Comparison of ENCODE assay signal across 36 mouse cellular contexts in the genomic region with DNA sequence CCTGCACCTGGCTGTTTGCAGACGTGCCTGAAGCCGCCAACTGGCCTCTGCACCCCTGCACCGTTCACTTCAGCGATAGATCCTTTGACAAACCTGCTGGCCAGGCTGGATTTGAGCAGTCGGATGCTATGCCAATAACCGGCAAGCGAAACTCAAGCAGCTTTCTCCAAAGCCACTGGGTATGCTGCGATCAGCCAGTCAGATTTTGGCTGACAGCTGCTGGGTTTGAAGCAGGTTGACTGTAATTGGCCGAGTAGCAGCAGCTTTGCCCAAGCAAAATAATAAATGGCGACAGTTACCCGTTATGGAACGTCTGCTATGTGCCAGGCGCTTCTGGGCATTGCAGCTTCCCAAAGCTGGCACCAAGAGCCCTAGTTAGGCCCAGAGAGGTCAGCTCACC. TPM values are rescaled to one million over a fixed set of nuclear protein-coding genes. Genes with fewer than 3 reads are reported as not detected.
DNase-seq lines count a peak whose midpoint lies in the region; ATAC-seq lines count a peak whose summit lies in the region.
"Had no signal": no experiment of that assay in that cellular context is flagged by ENCODE, and none has a peak within 500 bp of the region (broad histone marks: within the 10 kb centered on the region; RNA-seq: fewer than 3 reads in every experiment).

No protein-coding gene starts in this region.

- no peak overlapping the region for H3K4me3 ChIP-seq in forebrain, embryonic 16.5 days (replicated peaks; ENCODE audit: low read length)
- H3K4me3 ChIP-seq in forebrain, embryonic 10.5 days = no peak overlapping the region
- H3K4me3 ChIP-seq: embryonic facial prominence, embryonic 10.5 days; embryonic facial prominence, embryonic 15.5 days; heart, embryonic 13.5 days; hindbrain, embryonic 15.5 days; kidney, embryonic 15.5 days; layer of hippocampus, adult 2 months; left cerebral cortex, adult 2 months; liver, embryonic 13.5 days; midbrain, embryonic 13.5 days; neural tube, embryonic 15.5 days had no signal

- ATAC-seq in forebrain, embryonic 16.5 days = peak; percentile 12; the same call in 1 of the 2 replicates
- ATAC-seq: midbrain, embryonic 13.5 days had no signal

- intact Hi-C loops in left cerebral cortex, postnatal 4 days (cut with DNase I) = no loop called here
- intact Hi-C loops in left cerebral cortex, postnatal 10 days (cut with DNase I) = no loop called here

- H3K4me2 ChIP-seq in forebrain, embryonic 16.5 days (ENCODE audit: low read length) = no peak overlapping the region
- H3K4me2 ChIP-seq: embryonic facial prominence, embryonic 15.5 days; heart, embryonic 13.5 days; hindbrain, embryonic 15.5 days; kidney, embryonic 15.5 days; liver, embryonic 13.5 days; midbrain, embryonic 13.5 days; neural tube, embryonic 15.5 days had no signal

- peak; percentile 32 for DNase-seq in adrenal gland, postnatal 14 days
- no peak for DNase-seq in adrenal gland, adult 8-10 months
- DNase-seq in forebrain, embryonic 10.5 days (ENCODE audit: extremely low spot score, low spot score) = no peak
- peak; percentile 52 for DNase-seq in left cerebral cortex, postnatal 4 days
- no peak for DNase-seq in left cerebral cortex, postnatal 10 days (ENCODE audit: extremely low spot score in 1 of 2, low spot score in 2 of 2)
- peak; percentile 40 for DNase-seq in fat pad, adult 2 months (ENCODE audit: extremely low read depth, low read depth, low spot score)
- DNase-seq: cerebellum, adult 11 months; cerebellum, postnatal 25 days; heart, postnatal 10 days; kidney, adult 18-20 months; kidney, postnatal 25 days; liver, embryonic 13.5 days; lung, adult 2 months; lung, postnatal 10 days; right cerebral cortex, adult 18-20 months; thymus, adult 18-20 months; thymus, postnatal 25 days had no signal

- H3K9ac ChIP-seq in forebrain, embryonic 16.5 days (replicated peaks; ENCODE audit: low read depth, low read length) = no peak overlapping the region
- H3K9ac ChIP-seq: embryonic facial prominence, embryonic 15.5 days; heart, embryonic 13.5 days; hindbrain, embryonic 15.5 days; kidney, embryonic 15.5 days; liver, embryonic 13.5 days; midbrain, embryonic 13.5 days; neural tube, embryonic 15.5 days had no signal

- no peaks in the 10 kb centered on the region for H3K9me3 ChIP-seq in forebrain, embryonic 16.5 days (ENCODE audit: control insufficient read depth, low read length)
- no peaks in the 10 kb centered on the region for H3K9me3 ChIP-seq in forebrain, embryonic 10.5 days
- H3K9me3 ChIP-seq: embryonic facial prominence, embryonic 10.5 days; embryonic facial prominence, embryonic 15.5 days; heart, embryonic 13.5 days; hindbrain, embryonic 15.5 days; kidney, embryonic 15.5 days; liver, embryonic 13.5 days; midbrain, embryonic 13.5 days; neural tube, embryonic 15.5 days had no signal

- no peaks in the 10 kb centered on the region for H3K27me3 ChIP-seq in forebrain, embryonic 16.5 days (replicated peaks; ENCODE audit: control insufficient read depth, insufficient read depth, low read length)
- H3K27me3 ChIP-seq in forebrain, embryonic 10.5 days (ENCODE audit: poor library complexity, severe bottlenecking) = no peaks in the 10 kb centered on the region
- H3K27me3 ChIP-seq: embryonic facial prominence, embryonic 15.5 days; hindbrain, embryonic 15.5 days; kidney, embryonic 15.5 days; liver, embryonic 13.5 days; midbrain, embryonic 13.5 days; neural tube, embryonic 15.5 days had no signal

- H3K27ac ChIP-seq in forebrain, embryonic 16.5 days (ENCODE audit: low read length) = no peak overlapping the region
- H3K27ac ChIP-seq in forebrain, embryonic 10.5 days = no peak overlapping the region
- H3K27ac ChIP-seq: embryonic facial prominence, embryonic 10.5 days; embryonic facial prominence, embryonic 15.5 days; heart, embryonic 13.5 days; hindbrain, embryonic 15.5 days; kidney, embryonic 15.5 days; layer of hippocampus, adult 2 months; left cerebral cortex, adult 2 months; liver, embryonic 13.5 days; macrophage; midbrain, embryonic 13.5 days; neural tube, embryonic 15.5 days; stomach, postnatal 0 days had no signal

- no peaks in the 10 kb centered on the region for H3K36me3 ChIP-seq in forebrain, embryonic 16.5 days (ENCODE audit: control insufficient read depth, insufficient read depth)
- no peaks in the 10 kb centered on the region for H3K36me3 ChIP-seq in forebrain, embryonic 10.5 days (replicated peaks)
- H3K36me3 ChIP-seq: embryonic facial prominence, embryonic 10.5 days; embryonic facial prominence, embryonic 15.5 days; G1E; heart, embryonic 13.5 days; hindbrain, embryonic 15.5 days; kidney, embryonic 15.5 days; liver, embryonic 13.5 days; midbrain, embryonic 13.5 days; neural tube, embryonic 15.5 days had no signal

- peaks cover 9% of the 10 kb centered on the region for H3K4me1 ChIP-seq in forebrain, embryonic 16.5 days (replicated peaks; ENCODE audit: control insufficient read depth, insufficient read depth, low read length)
- H3K4me1 ChIP-seq in forebrain, embryonic 10.5 days = no peaks in the 10 kb centered on the region
- H3K4me1 ChIP-seq: embryonic facial prominence, embryonic 15.5 days; kidney, embryonic 15.5 days; liver, embryonic 13.5 days had no signal

- 49% methylated on average over 13 of the region's 13 CpGs for WGBS in forebrain, embryonic 16.5 days
- WGBS in forebrain, embryonic 10.5 days = 88% methylated on average over 13 of the region's 13 CpGs

RNA-seq across cellular contexts. Expression of a gene that starts 55.7 kb away (rescaled TPM):
- total RNA-seq in adrenal gland, postnatal 14 days (2021) = not detected in 2 replicates
- total RNA-seq in adrenal gland, adult 8-10 months (2022) = not detected
- 0.15 TPM in 1 of 2 replicates, not detected in the other for polyA plus RNA-seq in forebrain, embryonic 16.5 days (2015; fragmentation: Nextera tagmentation; extraction: Ambion mirVana)
- polyA plus RNA-seq in forebrain, embryonic 10.5 days (2016; fragmentation: Nextera tagmentation; extraction: Ambion mirVana) = 2.2 and 2.4 TPM in 2 replicates
- total RNA-seq in left cerebral cortex, postnatal 4 days (2021) = under 1 TPM in 1 of 2 experiments, not detected in 1; 0.06 TPM
- not detected for total RNA-seq in left cerebral cortex, postnatal 10 days (2021)
- total RNA-seq: heart, adult 8-10 months; heart, postnatal 10 days; hematopoietic stem cell, adult 5-6 weeks; layer of hippocampus, adult 2 months; left cerebral cortex, adult 2 months; left cerebral cortex, postnatal 36 days; megakaryocyte-erythroid progenitor cell, adult 5-6 weeks had no signal
- polyA plus RNA-seq: G1E; gonadal fat pad, adult 2 months; heart, embryonic 13.5 days; intestine, embryonic 14.5 days; liver, embryonic 13.5 days; macrophage; stomach, postnatal 0 days had no signal

Comparison
In these comparisons a context has a peak if more than half of its experiments do, and no peak if none do; other contexts are left out.
1. DNase-seq: peak in adrenal gland, postnatal 14 days (single experiment), left cerebral cortex, postnatal 4 days (single experiment) and fat pad, adult 2 months (single experiment); none in adrenal gland, adult 8-10 months (single experiment), forebrain, embryonic 10.5 days (single experiment) and left cerebral cortex, postnatal 10 days (0 of 2).